ENCODE assay signal across 33 mouse cellular contexts in the genomic region with DNA sequence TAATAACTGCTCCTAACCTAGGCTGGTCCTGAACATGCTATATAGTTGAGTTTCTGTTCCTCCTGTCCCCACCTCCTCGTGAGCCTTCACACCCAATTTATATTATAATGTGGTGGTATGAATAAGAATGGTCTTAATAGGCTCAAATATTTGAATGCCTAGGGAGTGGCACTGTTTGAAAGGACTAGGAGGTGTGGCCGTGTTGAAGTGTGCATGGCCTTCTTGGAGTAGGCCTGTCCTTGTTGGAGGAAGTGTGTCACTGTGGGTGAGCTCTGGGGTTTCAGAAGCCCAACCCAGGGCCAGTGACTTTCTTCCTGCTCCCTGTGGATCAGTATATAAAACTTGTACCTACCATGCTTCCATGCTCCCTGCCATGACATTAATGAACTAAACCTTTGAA. TPM values are rescaled to one million over a fixed set of nuclear protein-coding genes. Genes with fewer than 3 reads are reported as not detected.
A peak's percentile ranks its signal among the peaks of the same experiment; 100 is the strongest.
DNase-seq lines count a peak whose midpoint lies in the region; ATAC-seq and TF ChIP-seq lines count a peak whose summit lies in the region.
"Had no signal": no experiment of that assay in that cellular context is flagged by ENCODE, and none has a peak within 500 bp of the region (broad histone marks: within the 10 kb centered on the region; RNA-seq: fewer than 3 reads in every experiment).

No protein-coding gene starts in this region.

- no peak overlapping the region for H3K4me3 ChIP-seq in ES-Bruce4 (ENCODE audit: low read depth, low read length)
- no peak overlapping the region for H3K4me3 ChIP-seq in kidney, embryonic 16.5 days (ENCODE audit: low read length)

- no peak overlapping the region for H3K9ac ChIP-seq in ES-Bruce4 (ENCODE audit: low read depth, poor library complexity, severe bottlenecking)
- no peak overlapping the region for H3K9ac ChIP-seq in kidney, embryonic 16.5 days (replicated peaks; ENCODE audit: low read length)

- TF ChIP-seq POLR2A in ES-Bruce4 (IDR thresholded peaks at IDR 0.05; ENCODE audit: insufficient read depth, low read length) = no peak

- H3K9me3 ChIP-seq in ES-Bruce4 (replicated peaks; ENCODE audit: control insufficient read depth, insufficient read depth, low read length, poor library complexity, severe bottlenecking) = no peaks in the 10 kb centered on the region; the same call in 1 of the 2 replicates
- H3K9me3 ChIP-seq in kidney, embryonic 16.5 days (ENCODE audit: low read length) = no peaks in the 10 kb centered on the region

- DNase-seq in ES-CJ7 (ENCODE audit: low read depth, low spot score) (peak; percentile 80), R1 (ENCODE audit: low read depth, low spot score) (peak; percentile 92), ZHBTc4 (ENCODE audit: low read depth, low spot score) (peak; percentile 77), adipocyte (ENCODE audit: low spot score) (no peak)
- no peak for DNase-seq in adrenal gland, postnatal 10 days
- DNase-seq in right cerebral cortex, postnatal 4 days = no peak
- DNase-seq: adrenal gland, adult 2 months; adrenal gland, adult 8-10 months; adrenal gland, postnatal 14 days; adrenal gland, postnatal 25 days; adrenal gland, postnatal 36 days; B cell, adult 2 months; cerebellum, adult 11 months; cerebellum, adult 11-12 months; cerebellum, adult 18-20 months; cerebellum, adult 2 months; cerebellum, adult 8-10 months; cerebellum, adult 9-10 months; cerebellum, adult 9-11 months; cerebellum, postnatal 10 days had no signal

- 84% methylated on average over 2 of the region's 2 CpGs for WGBS in kidney, embryonic 16.5 days

- H3K36me3 ChIP-seq in ES-Bruce4 (ENCODE audit: control insufficient read depth, insufficient read depth, low read length, poor library complexity, severe bottlenecking) = no peaks in the 10 kb centered on the region
- H3K36me3 ChIP-seq in kidney, embryonic 16.5 days (ENCODE audit: insufficient read depth, low read length) = no peaks in the 10 kb centered on the region
- H3K36me3 ChIP-seq: G1E had no signal

- H3K4me2 ChIP-seq in kidney, embryonic 16.5 days (replicated peaks; ENCODE audit: low read depth, low read length) = no peak overlapping the region

- TF ChIP-seq CTCF in ES-Bruce4 (IDR thresholded peaks at IDR 0.05; ENCODE audit: low read depth, low read length) = no peak

- no peaks in the 10 kb centered on the region for H3K4me1 ChIP-seq in ES-Bruce4 (ENCODE audit: control insufficient read depth, insufficient read depth, low read length)
- H3K4me1 ChIP-seq in kidney, embryonic 16.5 days (ENCODE audit: insufficient read depth, low read length) = no peaks in the 10 kb centered on the region

- no peaks in the 10 kb centered on the region for H3K27me3 ChIP-seq in ES-Bruce4 (ENCODE audit: control insufficient read depth, insufficient read depth, low read length, poor library complexity, severe bottlenecking)
- no peaks in the 10 kb centered on the region for H3K27me3 ChIP-seq in kidney, embryonic 16.5 days (ENCODE audit: insufficient read depth, low read length)
- H3K27me3 ChIP-seq: CH12.LX, Patski had no signal

- peak; percentile 59; the same call in 1 of the 2 replicates for TF ChIP-seq EP300 in ES-Bruce4 (IDR thresholded peaks at IDR 0.05; ENCODE audit: insufficient read depth, low read depth, low read length)

- H3K27ac ChIP-seq in ES-Bruce4 (ENCODE audit: insufficient read depth, low read length) = no peak overlapping the region
- H3K27ac ChIP-seq in kidney, embryonic 16.5 days (ENCODE audit: low read length) = no peak overlapping the region

- no peak for ATAC-seq in kidney, embryonic 16.5 days (ENCODE audit: low FRiP score, low TSS enrichment)
- ATAC-seq: activated CD4-positive, CD25-positive, alpha-beta regulatory T cell, adult 4 months; CD4-positive, CD25-positive, alpha-beta regulatory T cell, adult 4 months; Patski had no signal

RNA-seq across cellular contexts. Expression of a gene that starts 43.5 kb away (rescaled TPM):
- polyA plus RNA-seq in ES-Bruce4 (2011; ENCODE audit: insufficient read depth, insufficient read length, low read depth, missing spikeins) = not detected in 2 replicates
- not detected for total RNA-seq in adrenal gland, postnatal 10 days (2021)
- not detected in 2 replicates for polyA plus RNA-seq in kidney, embryonic 16.5 days (2015; fragmentation: Nextera tagmentation; extraction: Ambion mirVana)
- total RNA-seq: adrenal gland, adult 18-20 months; adrenal gland, adult 2 months; adrenal gland, adult 8-10 months; adrenal gland, postnatal 14 days; adrenal gland, postnatal 25 days; adrenal gland, postnatal 36 days; adrenal gland, postnatal 4 days; CH12.LX; ES-E14; G1E; MEL had no signal
- polyA plus RNA-seq: activated CD4-positive, CD25-positive, alpha-beta regulatory T cell, adult 4 months; adrenal gland, adult 2 months; brain, embryonic 14.5 days; C2C12; CD4-positive, CD25-positive, alpha-beta regulatory T cell, adult 4 months; cerebellum, adult 2 months; G1E; Patski had no signal

RNA-seq across cellular contexts. Expression of a gene that starts 47.5 kb away (rescaled TPM):
- polyA plus RNA-seq in ES-Bruce4 (2011; ENCODE audit: insufficient read depth, insufficient read length, low read depth, missing spikeins) = not detected in 2 replicates
- total RNA-seq in adrenal gland, postnatal 10 days (2021) = 10 to 100 TPM in 1 of 2 experiments, 1 to 10 TPM in 1; 5.9 to 12.8 TPM
- 0.20 and 0.36 TPM in 2 replicates for polyA plus RNA-seq in kidney, embryonic 16.5 days (2015; fragmentation: Nextera tagmentation; extraction: Ambion mirVana)
- total RNA-seq: adrenal gland, adult 18-20 months; MEL had no signal
- polyA plus RNA-seq: activated CD4-positive, CD25-positive, alpha-beta regulatory T cell, adult 4 months; C2C12; CD4-positive, CD25-positive, alpha-beta regulatory T cell, adult 4 months; cerebellum, adult 2 months; G1E; Patski had no signal

Comparison
In these comparisons a context has a peak if more than half of its experiments do, and no peak if none do; other contexts are left out.
1. DNase-seq: peak in ES-CJ7 (single experiment), R1 (single experiment) and ZHBTc4 (single experiment); none in adrenal gland, postnatal 10 days (single experiment), adipocyte (single experiment) and right cerebral cortex, postnatal 4 days (single experiment).